9 mouse cellular contexts compared by ENCODE assay signal in genomic region chr6:83245134-83245533, GRCm38 (mm10). TPM values are rescaled to one million over a fixed set of nuclear protein-coding genes. Genes with fewer than 3 reads are reported as not detected.
A peak's percentile ranks its signal among the peaks of the same experiment; 100 is the strongest.
DNase-seq lines count a peak whose midpoint lies in the region; ATAC-seq and TF ChIP-seq lines count a peak whose summit lies in the region.
"Had no signal": no experiment of that assay in that cellular context is flagged by ENCODE, and none has a peak within 500 bp of the region (broad histone marks: within the 10 kb centered on the region; RNA-seq: fewer than 3 reads in every experiment).

No protein-coding gene starts in this region.

- POLR2A ChIA-PET in Patski (lab: Charles Lee) = no interaction called here

- CTCF ChIA-PET in Patski (lab: Charles Lee) = interaction anchor here (1.1 kb wide), 3 partner anchors 11 to 30 kb away, joined by 3 to 4 read pairs (median 4); no protein-coding TSS in a partner anchor

- H3K9ac ChIP-seq in forebrain, embryonic 14.5 days (ENCODE audit: low read length) = no peak overlapping the region
- no peak overlapping the region for H3K9ac ChIP-seq in forebrain, embryonic 13.5 days

- in situ Hi-C loops in Patski (cut with MboI; ENCODE audit: low pct_unique_long_range_greater_than_20kb) = no loop called here

- DNase-seq in forebrain, embryonic 14.5 days (ENCODE audit: low spot score) = peak; percentile 39
- peak; percentile 89 for DNase-seq in Patski (ENCODE audit: low read depth, low spot score)
- peak; percentile 19 to 22 for DNase-seq in frontal cortex, postnatal 14 days (ENCODE audit: low spot score in 2 of 2)
- peak; percentile 70 to 73 for DNase-seq in kidney, postnatal 4 days
- DNase-seq in ovary, adult 18-20 months (ENCODE audit: low spot score) = peak; percentile 64
- DNase-seq in natural killer cell, adult 2 months (ENCODE audit: low spot score in 2 of 2) = no peak
- DNase-seq in midbrain, embryonic 10.5 days (ENCODE audit: low spot score) = no peak

- no peak for ATAC-seq in forebrain, embryonic 14.5 days
- ATAC-seq in forebrain, embryonic 13.5 days = no peak
- peak; percentile 72 for ATAC-seq in Patski

- no peaks in the 10 kb centered on the region for H3K9me3 ChIP-seq in forebrain, embryonic 14.5 days (replicated peaks; ENCODE audit: control insufficient read depth, low read length)
- no peaks in the 10 kb centered on the region for H3K9me3 ChIP-seq in forebrain, embryonic 13.5 days (replicated peaks)
- H3K9me3 ChIP-seq in midbrain, embryonic 10.5 days (replicated peaks) = no peaks in the 10 kb centered on the region

- TF ChIP-seq CTCF in Patski (IDR thresholded peaks at IDR 0.05) = no peak

- no peaks in the 10 kb centered on the region for H3K27me3 ChIP-seq in forebrain, embryonic 14.5 days (replicated peaks; ENCODE audit: control insufficient read depth, insufficient read depth, low read length)
- H3K27me3 ChIP-seq in forebrain, embryonic 13.5 days = peaks cover 17% of the 10 kb centered on the region
- peaks cover 5% of the 10 kb centered on the region for H3K27me3 ChIP-seq in Patski
- peaks cover 61% of the 10 kb centered on the region for H3K27me3 ChIP-seq in midbrain, embryonic 10.5 days (ENCODE audit: low read depth, poor library complexity, severe bottlenecking)

- WGBS in forebrain, embryonic 14.5 days = 59% methylated on average over 6 of the region's 6 CpGs
- 64% methylated on average over 6 of the region's 6 CpGs for WGBS in forebrain, embryonic 13.5 days
- WGBS in midbrain, embryonic 10.5 days = 88% methylated on average over 6 of the region's 6 CpGs

- no peaks in the 10 kb centered on the region for H3K36me3 ChIP-seq in forebrain, embryonic 14.5 days (ENCODE audit: control insufficient read depth, insufficient read depth, low read length)
- no peaks in the 10 kb centered on the region for H3K36me3 ChIP-seq in forebrain, embryonic 13.5 days (ENCODE audit: poor library complexity, severe bottlenecking)
- H3K36me3 ChIP-seq in midbrain, embryonic 10.5 days = no peaks in the 10 kb centered on the region

- H3K4me3 ChIP-seq in forebrain, embryonic 14.5 days (ENCODE audit: low read depth, low read length) = no peak overlapping the region
- H3K4me3 ChIP-seq in forebrain, embryonic 13.5 days = no peak overlapping the region
- H3K4me3 ChIP-seq in midbrain, embryonic 10.5 days = no peak overlapping the region

- no peak overlapping the region for H3K4me2 ChIP-seq in forebrain, embryonic 14.5 days (ENCODE audit: low read length)
- H3K4me2 ChIP-seq in forebrain, embryonic 13.5 days = no peak overlapping the region

- H3K4me1 ChIP-seq in forebrain, embryonic 14.5 days (ENCODE audit: control insufficient read depth, insufficient read depth, low read length) = no peaks in the 10 kb centered on the region
- H3K4me1 ChIP-seq in forebrain, embryonic 13.5 days = 0 out of 2 replicates have a peak, but pooled peaks cover 13% of the 10 kb centered on the region
- H3K4me1 ChIP-seq in midbrain, embryonic 10.5 days = peaks cover 30% of the 10 kb centered on the region

- H3K27ac ChIP-seq in forebrain, embryonic 14.5 days (ENCODE audit: low read depth, low read length) = no peak overlapping the region
- no peak overlapping the region for H3K27ac ChIP-seq in forebrain, embryonic 13.5 days
- no peak overlapping the region for H3K27ac ChIP-seq in midbrain, embryonic 10.5 days (replicated peaks)
- H3K27ac ChIP-seq: macrophage had no signal

RNA-seq across cellular contexts. Expression of gene Slc4a5, which starts 25.5 kb away (rescaled TPM):
- polyA plus RNA-seq in forebrain, embryonic 14.5 days (2014; fragmentation: Nextera tagmentation; extraction: Ambion mirVana) = 0.63 and 0.78 TPM in 2 replicates
- 0.34 and 0.62 TPM in 2 replicates for polyA plus RNA-seq in forebrain, embryonic 13.5 days (2015; fragmentation: Nextera tagmentation; extraction: Ambion mirVana)
- 0.04 TPM for polyA plus RNA-seq in Patski (2021)
- polyA plus RNA-seq in midbrain, embryonic 10.5 days (2016; fragmentation: Nextera tagmentation; extraction: Ambion mirVana) = 0.67 and 0.79 TPM in 2 replicates
- polyA plus RNA-seq: macrophage had no signal

Comparison
In these comparisons a context has a peak if more than half of its experiments do, and no peak if none do; other contexts are left out.
1. DNase-seq: peak in forebrain, embryonic 14.5 days (single experiment), Patski (single experiment), frontal cortex, postnatal 14 days (2 of 2), kidney, postnatal 4 days (2 of 2) and ovary, adult 18-20 months (single experiment); none in natural killer cell, adult 2 months (0 of 2) and midbrain, embryonic 10.5 days (single experiment).